Mouse (Mus musculus) lung, postnatal 36 days (tissue): ENCODE measurements around the gene Hpse2.

Experiments
- DNase-seq: peaks from one replicate; pipeline ENCODE4 v3.0.0; 2022; ENCODE audit warnings: mixed read lengths

The Hpse2 gene

DNA sequence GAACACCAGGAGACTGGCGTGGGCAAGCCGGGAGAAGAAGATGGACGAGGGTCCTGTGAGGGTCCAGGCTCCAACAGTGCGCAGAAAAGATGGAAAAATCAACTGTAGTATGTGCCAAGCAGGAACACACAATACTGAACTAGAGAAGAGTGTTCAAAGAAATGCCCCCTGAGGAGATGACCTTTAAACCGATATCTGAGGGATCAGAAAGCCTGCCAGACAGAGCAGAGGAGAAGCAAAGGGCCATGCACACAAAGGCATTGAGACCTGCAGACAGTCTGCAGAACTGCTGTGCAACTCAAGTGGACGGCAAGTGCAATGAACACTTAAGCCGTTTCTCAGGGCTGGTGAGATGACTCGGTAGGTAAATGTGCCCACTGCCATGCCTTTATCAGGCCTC, 620.8 kb downstream of the Hpse2 start:
- no peak for DNase-seq

DNA sequence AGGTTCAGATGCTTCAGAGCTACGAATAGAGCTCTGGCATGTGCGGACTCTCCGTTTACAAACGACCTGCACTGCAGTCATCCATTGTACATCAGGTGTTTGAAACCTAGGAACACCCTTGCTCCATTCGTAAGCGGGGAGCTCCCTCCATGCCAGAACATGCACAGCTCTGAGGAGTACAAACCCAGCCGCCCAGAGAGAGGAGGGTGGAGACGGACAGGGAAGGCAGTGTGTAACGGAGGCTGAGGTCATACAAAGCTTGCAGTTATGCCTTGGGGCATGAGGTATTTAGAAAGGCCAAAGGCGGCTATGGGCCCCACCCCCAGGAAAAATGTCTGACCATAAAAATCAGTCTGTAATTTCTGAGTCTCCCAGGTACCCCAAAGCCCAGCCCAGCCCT, 623.8 kb downstream of the Hpse2 start:
- DNase-seq: no peak

DNA sequence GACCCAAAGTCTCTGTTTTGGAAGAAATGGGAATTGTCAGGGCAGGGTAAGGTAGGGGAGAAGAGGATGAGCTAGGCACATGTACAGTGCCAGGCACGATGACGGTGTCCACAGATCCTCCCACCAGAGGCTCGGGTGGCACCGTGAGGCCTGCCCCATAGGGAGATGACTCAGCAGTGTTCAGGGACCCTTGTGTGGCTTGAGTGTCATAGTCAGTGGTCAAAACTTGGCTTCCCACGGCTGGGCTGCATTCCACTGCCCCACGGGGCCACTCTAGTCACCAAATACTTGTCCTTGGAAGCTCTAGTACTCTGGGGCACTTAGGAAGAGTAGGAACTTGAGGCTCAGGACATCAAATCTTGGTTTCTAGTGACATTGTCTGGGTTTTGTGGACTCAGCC, 631.5 kb downstream of the Hpse2 start:
- DNase-seq: peak; percentile 42

DNA sequence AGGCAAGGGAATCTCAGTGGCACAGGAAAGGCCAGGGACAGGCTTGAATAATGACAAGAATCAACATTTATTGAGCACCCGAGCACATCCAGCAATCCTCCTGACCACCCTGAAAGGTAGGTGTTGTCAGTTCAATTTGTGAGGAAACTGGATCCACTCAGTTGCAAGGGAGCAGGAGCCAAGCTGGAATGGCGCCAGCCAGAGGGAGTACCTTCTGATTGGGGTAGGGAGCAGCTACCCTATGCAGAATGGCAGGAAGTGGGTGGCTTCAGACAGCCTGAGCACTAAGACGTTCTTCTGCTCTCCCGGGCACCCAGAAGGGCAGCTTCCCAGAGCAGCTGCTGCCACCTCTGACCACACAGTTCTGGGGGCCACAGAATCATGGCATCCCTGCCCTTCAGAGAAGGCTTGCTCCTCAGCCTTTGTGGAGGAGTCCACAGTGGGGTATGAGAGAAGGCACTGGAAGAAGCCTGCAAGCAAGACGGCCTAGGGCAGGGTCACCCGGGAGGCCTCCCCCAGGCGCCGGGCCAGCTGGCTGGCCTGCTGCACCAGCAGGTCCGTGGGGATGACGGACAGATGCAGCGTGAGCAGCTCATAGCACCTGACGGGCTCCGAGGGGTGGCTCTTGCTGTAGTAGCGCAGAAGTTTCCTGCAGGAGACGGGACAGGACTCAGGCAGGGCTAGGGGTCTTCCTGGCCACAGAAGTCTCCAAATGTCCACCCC, 632.8 kb downstream of the Hpse2 start:
- DNase-seq: peak; percentile 28

DNA sequence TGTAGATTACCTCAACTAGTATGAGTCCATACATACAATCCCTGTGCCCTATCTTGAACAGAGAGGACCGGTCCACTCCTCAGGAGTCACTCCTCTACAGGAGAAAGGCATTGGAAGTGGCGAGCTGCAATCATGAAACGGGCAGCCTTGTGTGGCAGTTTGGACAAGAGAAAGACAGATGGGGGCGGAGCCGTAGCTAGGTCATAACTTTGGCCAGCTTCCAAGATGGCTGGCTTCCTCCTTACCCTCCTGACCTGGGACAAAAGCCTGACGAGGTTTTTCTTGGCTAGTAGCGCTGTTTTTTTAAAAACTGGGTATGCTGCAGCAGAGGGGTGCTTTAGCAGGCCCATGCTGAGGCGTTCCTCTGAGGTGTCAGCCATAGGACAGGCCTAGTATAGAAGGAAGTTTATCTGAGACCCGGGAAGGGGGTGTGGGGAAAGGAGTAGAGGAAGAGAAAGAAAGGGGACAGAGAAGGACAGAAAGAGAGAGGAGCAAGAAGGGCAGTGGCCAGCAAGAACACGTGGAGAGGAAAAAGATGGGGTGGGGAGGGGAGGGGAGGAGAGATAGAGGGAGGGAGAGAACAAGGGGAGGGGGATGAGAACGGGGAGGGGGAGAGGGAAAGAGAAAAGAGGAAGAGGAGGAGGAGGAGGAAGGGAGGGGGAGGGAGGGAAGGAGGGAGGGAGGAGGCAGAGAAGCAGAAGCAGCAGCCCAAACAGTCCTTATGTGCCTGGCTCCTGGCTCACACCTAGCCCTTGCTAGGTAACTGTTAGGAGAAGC, 634.8 kb downstream of the Hpse2 start:
- peak; percentile 93 for DNase-seq

DNA sequence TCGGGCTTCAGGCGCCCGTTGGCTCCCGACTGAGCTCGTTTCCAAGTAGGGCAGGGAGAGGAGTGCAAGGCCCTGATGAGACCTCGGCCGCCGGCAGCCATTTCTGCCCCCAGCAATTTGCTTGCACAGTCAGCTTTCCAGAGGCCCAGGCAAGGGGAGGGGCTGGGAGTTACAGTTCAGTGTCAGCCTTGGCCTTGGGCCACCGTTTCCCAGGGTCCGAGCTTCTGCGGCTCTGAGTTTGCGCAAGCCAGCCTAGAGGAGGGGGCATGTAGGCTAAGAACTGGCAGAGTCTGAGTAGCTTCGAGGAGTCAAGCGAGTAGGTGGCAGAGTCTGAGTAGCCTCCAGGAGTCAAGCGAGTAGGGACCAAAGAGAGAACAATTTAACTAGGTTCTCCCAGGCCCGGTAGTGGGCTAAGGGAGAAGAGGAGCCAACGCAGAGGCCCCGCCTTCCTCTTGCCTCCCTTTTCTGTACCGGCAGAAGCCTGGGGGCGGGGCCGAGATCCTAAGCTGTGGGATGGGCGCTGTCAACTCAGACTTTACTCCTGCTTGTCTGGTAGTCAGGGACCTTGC, 635.7 kb downstream of the Hpse2 start, which contains the start of gene Pyroxd2:
Pyroxd2 (minus strand) TSS at position 413 of the 569 bp plus-strand sequence.
- DNase-seq: peak; percentile 90

DNA sequence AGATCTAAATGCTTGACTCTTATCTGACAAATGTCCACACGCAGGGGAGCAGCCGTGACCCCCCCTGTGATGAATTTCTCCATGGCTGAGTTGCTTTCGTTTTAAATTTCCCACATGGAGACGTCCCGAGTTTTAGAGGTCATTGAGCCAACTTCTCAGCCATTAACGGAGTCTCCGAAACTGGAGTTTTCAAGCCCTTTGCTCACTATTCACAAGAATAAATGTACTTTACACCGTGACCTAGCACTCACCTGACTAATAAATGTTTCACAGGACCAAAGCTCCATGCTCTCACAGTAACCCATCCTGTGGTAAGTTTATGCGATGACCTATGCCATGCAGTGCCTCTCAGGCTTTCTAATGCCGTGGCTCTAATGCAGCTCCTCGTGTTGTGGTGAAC, 638.0 kb downstream of the Hpse2 start:
- DNase-seq: no peak

DNA sequence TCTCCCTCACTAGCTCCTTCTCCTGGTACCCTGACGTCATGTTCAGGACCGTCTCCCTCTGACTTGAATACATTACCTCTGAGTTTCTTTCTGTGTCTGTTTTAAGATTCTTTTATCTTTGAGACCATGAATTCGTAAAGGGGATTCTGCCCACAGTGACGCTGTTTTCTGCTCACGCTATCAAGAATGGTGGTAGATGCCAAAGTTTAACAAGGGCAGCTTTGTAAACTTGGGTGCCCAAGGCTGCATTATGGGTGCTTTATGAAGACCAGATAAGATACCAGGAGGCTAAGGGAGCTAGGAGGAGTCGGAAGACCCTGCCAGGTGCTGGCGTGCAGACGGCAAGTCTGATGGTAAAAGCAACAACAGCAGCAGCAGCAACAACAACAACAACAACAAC, 641.5 kb downstream of the Hpse2 start:
- DNase-seq: no peak

DNA sequence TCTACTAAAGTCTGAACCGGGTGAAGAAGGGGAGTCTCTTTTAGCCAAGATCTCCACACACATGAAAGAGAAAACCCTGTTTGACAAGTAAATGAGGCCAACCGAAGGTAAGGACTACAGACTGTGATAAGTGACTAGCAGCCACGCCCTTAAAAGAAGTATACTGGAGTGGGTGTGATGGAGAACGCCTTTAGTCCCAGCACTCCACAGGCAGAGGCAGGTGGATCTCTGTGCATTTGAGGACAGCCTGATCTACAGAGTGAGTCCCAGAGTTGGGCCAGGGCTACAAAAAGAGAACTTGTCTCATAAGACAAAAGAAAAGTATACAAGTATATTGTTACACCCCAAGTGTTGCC, 642.3 kb downstream of the Hpse2 start:
- no peak for DNase-seq

DNA sequence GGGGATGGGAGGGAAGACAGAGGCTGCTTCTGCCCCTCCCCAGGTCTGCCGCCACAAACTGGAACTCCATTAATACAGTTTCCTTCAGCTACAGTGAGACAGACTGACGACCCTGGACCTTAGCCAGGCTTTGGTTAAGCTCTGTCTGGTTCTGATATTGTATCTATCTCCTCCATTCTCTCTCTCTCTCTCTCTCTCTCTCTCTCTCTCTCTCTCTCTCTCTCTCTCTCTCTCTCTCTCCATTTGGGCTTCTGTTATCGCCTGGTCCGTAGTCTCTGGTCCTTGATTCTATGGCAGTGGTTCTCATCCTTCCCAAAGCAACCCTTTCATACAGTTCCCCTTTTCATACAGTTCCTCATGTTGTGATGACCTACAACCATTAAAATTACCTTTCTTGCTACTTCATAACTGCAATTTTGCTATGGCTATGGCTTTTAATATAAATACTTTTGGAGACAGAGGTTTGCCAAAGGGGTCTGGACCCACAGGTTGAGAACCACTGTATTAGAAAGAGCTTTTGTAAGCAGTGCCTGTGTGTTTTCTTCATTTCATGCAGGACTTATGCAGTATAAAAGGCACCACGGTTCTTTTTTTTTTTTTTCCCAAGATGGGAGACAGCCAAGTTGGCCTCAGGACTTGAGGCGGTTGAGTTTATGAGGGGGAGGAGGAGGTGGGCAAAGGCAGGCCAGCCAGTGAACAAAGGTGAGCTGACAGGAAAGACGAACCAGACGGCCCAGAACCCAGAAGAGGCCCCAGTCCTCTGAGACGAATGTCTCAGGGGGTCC, 642.9 kb downstream of the Hpse2 start:
- no peak for DNase-seq

DNA sequence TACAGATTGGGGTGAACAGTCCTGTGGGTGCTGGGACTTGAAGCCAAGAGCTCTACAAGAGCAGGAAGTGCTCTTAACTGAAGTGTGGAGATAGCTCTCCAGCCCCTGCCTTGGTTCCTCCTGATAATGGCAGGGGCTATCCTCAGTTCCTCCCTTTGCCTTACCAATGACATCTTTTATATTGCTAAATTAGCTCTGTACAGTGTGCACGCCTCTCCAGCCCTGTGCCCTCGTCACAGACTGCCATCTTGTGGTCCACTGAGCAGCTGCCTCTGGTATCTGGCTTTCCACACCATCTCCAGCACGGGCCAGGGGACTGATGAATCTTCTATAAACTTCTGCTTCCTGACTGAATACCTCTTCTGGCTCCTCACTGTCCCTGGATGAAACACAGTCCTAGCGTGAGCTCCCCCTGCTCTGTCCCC, 644.0 kb downstream of the Hpse2 start:
- DNase-seq: peak; percentile 63

DNA sequence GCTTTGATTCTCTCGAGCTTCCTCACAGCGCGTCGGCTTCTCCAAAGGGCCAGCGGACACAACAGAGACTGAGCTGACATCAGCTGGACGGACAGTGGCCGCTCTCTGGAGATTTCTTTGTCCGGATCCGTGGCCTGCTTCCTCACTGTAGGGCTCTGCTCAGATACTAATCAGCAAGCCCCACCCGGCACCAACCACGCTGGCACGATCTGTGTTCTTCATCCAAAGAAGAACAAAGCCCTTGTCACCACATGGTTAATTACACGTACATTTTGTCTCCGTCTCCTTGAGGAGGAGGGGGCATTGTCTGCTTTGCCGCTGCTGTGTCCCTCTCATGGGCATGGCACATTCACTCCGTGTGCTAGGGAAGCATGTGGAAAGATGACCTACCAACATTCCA, 644.9 kb downstream of the Hpse2 start:
- no peak for DNase-seq

DNA sequence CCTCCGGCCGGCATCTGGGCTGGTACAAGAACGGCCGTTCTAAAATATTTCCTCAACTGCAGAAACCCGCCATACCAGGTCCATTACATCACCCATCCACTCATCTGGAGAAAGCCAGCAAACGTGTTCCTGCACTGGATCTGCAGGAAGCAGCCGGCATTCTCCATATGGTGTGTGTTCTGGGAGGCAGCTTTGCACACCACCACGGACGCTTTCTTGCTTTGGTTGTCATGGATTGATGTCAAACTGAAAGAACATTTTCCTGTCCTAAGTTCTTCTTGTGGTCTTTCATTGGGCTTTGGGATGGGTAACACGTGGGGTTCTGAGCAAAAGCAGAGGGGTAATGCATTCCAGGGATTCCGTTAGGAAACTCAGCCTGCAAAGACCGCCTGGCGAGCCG, 646.3 kb downstream of the Hpse2 start:
- no peak for DNase-seq

DNA sequence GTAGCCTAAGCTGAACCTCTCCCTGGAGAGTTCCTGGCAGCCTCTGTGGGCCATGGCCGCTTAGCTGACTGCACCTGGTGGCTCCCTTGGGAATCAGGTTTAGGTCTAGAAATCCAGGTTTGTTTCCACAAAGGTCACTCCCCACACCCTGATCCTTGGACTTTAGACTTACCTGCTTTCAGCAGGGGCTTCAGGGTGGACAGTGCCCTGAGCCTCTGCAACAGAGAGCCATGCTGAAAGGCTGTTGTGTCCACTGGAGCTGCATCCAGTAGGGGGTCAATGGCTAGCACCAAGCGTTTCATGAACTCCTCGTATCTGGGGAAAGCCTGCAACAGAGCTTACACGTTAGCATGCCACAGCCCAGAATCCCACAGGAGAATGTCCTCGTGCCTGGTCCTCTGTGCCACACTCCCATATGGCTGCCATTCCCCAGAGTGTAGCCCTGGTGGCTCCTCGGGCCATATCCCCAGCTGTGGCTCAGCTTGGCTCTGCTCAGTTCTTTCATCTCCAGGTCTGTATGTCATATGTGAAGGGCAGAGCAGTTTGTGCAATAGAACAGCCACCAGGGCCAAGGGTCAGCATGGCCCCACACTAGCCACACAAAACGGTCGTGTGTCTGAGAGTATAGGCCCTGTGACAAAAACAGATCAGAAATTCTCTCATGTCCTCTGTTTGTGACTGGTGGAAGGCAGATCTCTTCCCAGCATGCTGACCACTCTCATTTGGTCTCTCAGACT, 647.8 kb downstream of the Hpse2 start:
- no peak for DNase-seq

DNA sequence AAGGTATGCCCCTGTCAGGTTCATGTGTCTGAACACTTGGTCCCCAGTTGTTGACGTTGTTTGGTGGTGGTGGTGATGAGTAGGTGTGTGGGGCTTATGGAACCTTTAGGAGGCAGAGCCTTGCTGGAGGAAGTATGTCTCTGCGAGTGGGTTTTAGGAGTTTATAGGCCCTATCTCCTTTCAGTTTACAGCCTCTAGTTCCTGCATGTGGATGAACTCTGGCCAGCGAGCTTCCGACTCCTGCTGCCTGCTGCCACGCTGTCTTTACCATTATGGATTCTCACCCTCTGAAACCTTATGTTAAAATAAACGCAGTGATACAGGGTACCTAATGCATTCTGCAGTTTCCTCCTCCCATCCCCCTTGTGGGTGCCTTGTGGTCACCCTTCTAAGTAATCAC, 648.4 kb downstream of the Hpse2 start:
- DNase-seq: no peak

DNA sequence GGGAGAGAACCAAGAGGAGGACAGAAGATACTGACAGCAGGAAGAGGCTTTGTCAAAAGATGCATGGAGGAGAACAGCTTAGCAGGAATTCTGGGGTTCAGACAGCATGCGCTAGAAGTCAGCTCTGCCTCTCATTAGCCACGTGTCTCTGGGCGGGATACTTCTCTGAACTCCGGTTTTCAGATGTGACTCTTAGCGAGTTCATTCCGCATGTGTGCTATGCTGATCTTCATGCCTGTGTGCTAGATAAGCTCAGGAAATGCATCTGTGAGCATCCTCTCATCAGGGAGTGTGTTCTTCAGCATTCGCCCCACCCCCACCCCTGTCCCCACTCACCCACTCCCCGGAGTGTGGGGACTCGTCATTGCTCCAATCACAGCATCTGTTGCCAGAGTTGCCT, 650.4 kb downstream of the Hpse2 start:
- DNase-seq: no peak
